Mouse (Mus musculus): ENCODE data around the gene Zfhx3. TPM values are rescaled to one million over a fixed set of nuclear protein-coding genes. Genes with fewer than 3 reads are reported as not detected.

Zfhx3 gene
- total and polyA plus RNA-seq, 2 experiments, result 1.3 to 1.5 TPM

- H3K36me3 ChIP-seq (ENCODE audit: control insufficient read depth, insufficient read depth, low read length), result no peaks in the 10 kb centered on the region
- TF ChIP-seq CTCF (IDR thresholded peaks at IDR 0.05; ENCODE audit: low read depth, low read length), result no peak
- no peak for TF ChIP-seq POLR2A (IDR thresholded peaks at IDR 0.05; ENCODE audit: extremely low read depth, insufficient read depth, low read length)
- H3K4me1 ChIP-seq (ENCODE audit: control insufficient read depth, insufficient read depth, low read length), result peaks cover 10% of the 10 kb centered on the region
- H3K4me3 ChIP-seq (ENCODE audit: insufficient read depth, low read depth, low read length), result no peak overlapping the region
- peaks cover 2% of the 10 kb centered on the region; the same call in 1 of the 2 replicates for H3K79me2 ChIP-seq (ENCODE audit: control insufficient read depth, insufficient read depth, low read length)
- DNase-seq (ENCODE audit: extremely low read depth, low read depth, low spot score), result no peak
- no peaks in the 10 kb centered on the region for H3K27me3 ChIP-seq (ENCODE audit: control insufficient read depth, insufficient read depth, low read length)
- no peak overlapping the region for H3K27ac ChIP-seq (replicated peaks; ENCODE audit: insufficient read depth, low read depth, low read length)
- no peak overlapping the region for H3K9ac ChIP-seq (ENCODE audit: low read depth, low read length)
- 98% methylated on average over 7 of the region's 7 CpGs for WGBS
Observed at GRCm38 (mm10) chr8:108920151-108920550, 977.7 kb downstream of the Zfhx3 start.

GRCm38 (mm10) chr8:108923161-108923560 lies 980.7 kb downstream of the Zfhx3 start:
- H3K27ac ChIP-seq (replicated peaks; ENCODE audit: insufficient read depth, low read depth, low read length), result no peak overlapping the region
- H3K9ac ChIP-seq (ENCODE audit: low read depth, low read length), result no peak overlapping the region
- H3K36me3 ChIP-seq (ENCODE audit: control insufficient read depth, insufficient read depth, low read length), result no peaks in the 10 kb centered on the region
- no peak overlapping the region for H3K4me3 ChIP-seq (ENCODE audit: insufficient read depth, low read depth, low read length)
- H3K4me1 ChIP-seq (ENCODE audit: control insufficient read depth, insufficient read depth, low read length), result peaks cover 5% of the 10 kb centered on the region
- TF ChIP-seq POLR2A (IDR thresholded peaks at IDR 0.05; ENCODE audit: extremely low read depth, insufficient read depth, low read length), result no peak
- TF ChIP-seq CTCF (IDR thresholded peaks at IDR 0.05; ENCODE audit: low read depth, low read length), result no peak
- 97% methylated on average over 6 of the region's 6 CpGs for WGBS
- no peaks in the 10 kb centered on the region; the same call in 1 of the 2 replicates for H3K79me2 ChIP-seq (ENCODE audit: control insufficient read depth, insufficient read depth, low read length)
- DNase-seq (ENCODE audit: extremely low read depth, low read depth, low spot score), result no peak
- H3K27me3 ChIP-seq (ENCODE audit: control insufficient read depth, insufficient read depth, low read length), result no peaks in the 10 kb centered on the region

GRCm38 (mm10) chr8:108924526-108924925 lies 982.1 kb downstream of the Zfhx3 start:
- peak; percentile 51 for DNase-seq (ENCODE audit: extremely low read depth, low read depth, low spot score)
- Histone ChIP-seq H3K79me2 (ENCODE audit: control insufficient read depth, insufficient read depth, low read length) (no peaks in the 10 kb centered on the region), H3K9ac (ENCODE audit: low read depth, low read length) (no peak overlapping the region), H3K27ac (replicated peaks; ENCODE audit: insufficient read depth, low read depth, low read length) (no peak overlapping the region), H3K4me3 (ENCODE audit: insufficient read depth, low read depth, low read length) (no peak overlapping the region), H3K27me3 (ENCODE audit: control insufficient read depth, insufficient read depth, low read length) (no peaks in the 10 kb centered on the region), H3K36me3 (ENCODE audit: control insufficient read depth, insufficient read depth, low read length) (no peaks in the 10 kb centered on the region), H3K4me1 (ENCODE audit: control insufficient read depth, insufficient read depth, low read length) (peaks cover 5% of the 10 kb centered on the region)
- TF ChIP-seq POLR2A (IDR thresholded peaks at IDR 0.05; ENCODE audit: extremely low read depth, insufficient read depth, low read length) (no peak), CTCF (IDR thresholded peaks at IDR 0.05; ENCODE audit: low read depth, low read length) (no peak)
- 80% methylated on average over 9 of the region's 9 CpGs for WGBS

GRCm38 (mm10) chr8:108926106-108926505 lies 983.7 kb downstream of the Zfhx3 start:
- 80% methylated on average over 11 of the region's 11 CpGs for WGBS

GRCm38 (mm10) chr8:108930635-108931034 lies 988.2 kb downstream of the Zfhx3 start:
- peaks cover 11% of the 10 kb centered on the region for H3K36me3 ChIP-seq (ENCODE audit: control insufficient read depth, insufficient read depth, low read length)
- no peaks in the 10 kb centered on the region for H3K27me3 ChIP-seq (ENCODE audit: control insufficient read depth, insufficient read depth, low read length)
- H3K9ac ChIP-seq (ENCODE audit: low read depth, low read length), result no peak overlapping the region
- H3K27ac ChIP-seq (replicated peaks; ENCODE audit: insufficient read depth, low read depth, low read length), result no peak overlapping the region
- no peak overlapping the region for H3K4me3 ChIP-seq (ENCODE audit: insufficient read depth, low read depth, low read length)
- WGBS, result 72% methylated on average over 5 of the region's 5 CpGs
- no peaks in the 10 kb centered on the region for H3K79me2 ChIP-seq (ENCODE audit: control insufficient read depth, insufficient read depth, low read length)
- TF ChIP-seq POLR2A (IDR thresholded peaks at IDR 0.05; ENCODE audit: extremely low read depth, insufficient read depth, low read length) (no peak), CTCF (IDR thresholded peaks at IDR 0.05; ENCODE audit: low read depth, low read length) (no peak)
- H3K4me1 ChIP-seq (ENCODE audit: control insufficient read depth, insufficient read depth, low read length), result no peaks in the 10 kb centered on the region
- no peak for DNase-seq (ENCODE audit: extremely low read depth, low read depth, low spot score)

More at GRCm38 (mm10) chr8:108926106-108926505, 983.7 kb downstream of the Zfhx3 start:
- H3K36me3 ChIP-seq (ENCODE audit: control insufficient read depth, insufficient read depth, low read length), result no peaks in the 10 kb centered on the region
- peaks cover 5% of the 10 kb centered on the region for H3K4me1 ChIP-seq (ENCODE audit: control insufficient read depth, insufficient read depth, low read length)
- TF ChIP-seq CTCF (IDR thresholded peaks at IDR 0.05; ENCODE audit: low read depth, low read length) (no peak), POLR2A (IDR thresholded peaks at IDR 0.05; ENCODE audit: extremely low read depth, insufficient read depth, low read length) (no peak)
- H3K9ac ChIP-seq (ENCODE audit: low read depth, low read length), result no peak overlapping the region
- no peaks in the 10 kb centered on the region for H3K27me3 ChIP-seq (ENCODE audit: control insufficient read depth, insufficient read depth, low read length)
- no peak overlapping the region for H3K27ac ChIP-seq (replicated peaks; ENCODE audit: insufficient read depth, low read depth, low read length)
- H3K79me2 ChIP-seq (ENCODE audit: control insufficient read depth, insufficient read depth, low read length), result no peaks in the 10 kb centered on the region
- H3K4me3 ChIP-seq (ENCODE audit: insufficient read depth, low read depth, low read length), result no peak overlapping the region
- DNase-seq (ENCODE audit: extremely low read depth, low read depth, low spot score), result peak; percentile 26

- Histone ChIP-seq H3K4me3 (ENCODE audit: insufficient read depth, low read depth, low read length) (no peak overlapping the region), H3K79me2 (ENCODE audit: control insufficient read depth, insufficient read depth, low read length) (no peaks in the 10 kb centered on the region), H3K36me3 (ENCODE audit: control insufficient read depth, insufficient read depth, low read length) (peaks cover 19% of the 10 kb centered on the region), H3K27ac (replicated peaks; ENCODE audit: insufficient read depth, low read depth, low read length) (no peak overlapping the region), H3K4me1 (ENCODE audit: control insufficient read depth, insufficient read depth, low read length) (no peaks in the 10 kb centered on the region), H3K27me3 (ENCODE audit: control insufficient read depth, insufficient read depth, low read length) (no peaks in the 10 kb centered on the region), H3K9ac (ENCODE audit: low read depth, low read length) (no peak overlapping the region)
- 92% methylated on average over 13 of the region's 13 CpGs for WGBS
- TF ChIP-seq CTCF (IDR thresholded peaks at IDR 0.05; ENCODE audit: low read depth, low read length) (no peak), POLR2A (IDR thresholded peaks at IDR 0.05; ENCODE audit: extremely low read depth, insufficient read depth, low read length) (no peak)
- DNase-seq (ENCODE audit: extremely low read depth, low read depth, low spot score), result no peak
Observed at GRCm38 (mm10) chr8:108931837-108932236, 989.4 kb downstream of the Zfhx3 start.
